Mouse (Mus musculus): ENCODE data around the gene Nckap5.

DNA sequence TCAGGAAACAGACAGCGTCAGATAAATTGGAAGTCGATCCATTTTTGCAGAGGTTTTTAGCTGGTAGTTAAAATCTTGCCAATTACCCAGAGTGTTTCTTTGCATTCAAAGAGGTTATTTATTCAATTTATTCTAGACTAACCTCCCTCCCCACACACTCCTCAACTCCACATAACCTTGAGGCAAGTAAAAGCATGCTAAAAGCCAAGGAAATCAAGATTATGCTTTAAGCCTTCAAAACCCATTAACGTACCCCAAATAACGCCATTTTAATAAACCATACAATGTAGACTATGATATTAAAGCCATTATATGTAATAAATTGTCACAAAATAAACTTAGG, 129.7 kb downstream of the Nckap5 start:
- no peak for TF ChIP-seq CTCF (IDR thresholded peaks at IDR 0.05; ENCODE audit: low read depth)
- TF ChIP-seq EP300 (IDR thresholded peaks at IDR 0.05; ENCODE audit: low read depth) = no peak

All from liver, embryonic 14.5 days (tissue).